Mouse (Mus musculus) T-helper 17 cell (primary cell): ENCODE results near the gene Ear6.

Experiments used
- in situ Hi-C, 2 experiments: fragments of 300-600 bp; cut with MboI, MseI; formaldehyde crosslinking; loops; 1 replicate in 1 of 2; 2 replicates in 1 of 2; pipeline ENCODE4 v1.15.1; 2025; ENCODE audit warnings: high pct_unique_total_duplicates in 2 of 2

Ear6 gene

GRCm38 (mm10) chr14:51893094-51893794 lies 39.7 kb downstream of the Ear6 start:
- in situ Hi-C loops: no loop called here

- in situ Hi-C loops: no loop called here
Measured at GRCm38 (mm10) chr14:51893809-51894208, 40.3 kb downstream of the Ear6 start.

GRCm38 (mm10) chr14:51895071-51895470 lies 41.6 kb downstream of the Ear6 start:
- in situ Hi-C loops: no loop called here

DNA sequence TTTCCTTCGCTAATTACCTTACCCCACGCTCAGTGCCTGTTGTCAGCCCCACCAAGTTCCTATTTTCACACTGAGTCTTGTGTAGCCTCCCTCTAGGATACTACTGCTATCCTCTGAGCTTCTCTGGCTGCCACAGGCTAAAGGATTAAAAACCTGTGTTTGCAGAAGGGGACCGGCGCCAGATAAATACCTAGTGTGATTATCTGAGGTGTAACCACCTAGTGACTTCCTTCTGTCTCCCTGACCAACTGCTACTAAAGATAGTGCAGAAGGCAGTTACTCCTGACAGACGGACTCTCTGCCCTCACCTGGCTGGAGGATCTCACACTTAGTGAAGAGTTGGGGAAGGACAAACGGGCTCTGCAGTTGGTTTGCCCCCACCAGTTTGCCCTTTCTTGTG lies 42.5 kb downstream of the Ear6 start:
- in situ Hi-C loops: no loop called here

- in situ Hi-C loops: no loop called here
Measured at GRCm38 (mm10) chr14:51896539-51897170, 43.2 kb downstream of the Ear6 start.

GRCm38 (mm10) chr14:51899351-51899750 lies 45.9 kb downstream of the Ear6 start:
- in situ Hi-C loops: no loop called here

DNA sequence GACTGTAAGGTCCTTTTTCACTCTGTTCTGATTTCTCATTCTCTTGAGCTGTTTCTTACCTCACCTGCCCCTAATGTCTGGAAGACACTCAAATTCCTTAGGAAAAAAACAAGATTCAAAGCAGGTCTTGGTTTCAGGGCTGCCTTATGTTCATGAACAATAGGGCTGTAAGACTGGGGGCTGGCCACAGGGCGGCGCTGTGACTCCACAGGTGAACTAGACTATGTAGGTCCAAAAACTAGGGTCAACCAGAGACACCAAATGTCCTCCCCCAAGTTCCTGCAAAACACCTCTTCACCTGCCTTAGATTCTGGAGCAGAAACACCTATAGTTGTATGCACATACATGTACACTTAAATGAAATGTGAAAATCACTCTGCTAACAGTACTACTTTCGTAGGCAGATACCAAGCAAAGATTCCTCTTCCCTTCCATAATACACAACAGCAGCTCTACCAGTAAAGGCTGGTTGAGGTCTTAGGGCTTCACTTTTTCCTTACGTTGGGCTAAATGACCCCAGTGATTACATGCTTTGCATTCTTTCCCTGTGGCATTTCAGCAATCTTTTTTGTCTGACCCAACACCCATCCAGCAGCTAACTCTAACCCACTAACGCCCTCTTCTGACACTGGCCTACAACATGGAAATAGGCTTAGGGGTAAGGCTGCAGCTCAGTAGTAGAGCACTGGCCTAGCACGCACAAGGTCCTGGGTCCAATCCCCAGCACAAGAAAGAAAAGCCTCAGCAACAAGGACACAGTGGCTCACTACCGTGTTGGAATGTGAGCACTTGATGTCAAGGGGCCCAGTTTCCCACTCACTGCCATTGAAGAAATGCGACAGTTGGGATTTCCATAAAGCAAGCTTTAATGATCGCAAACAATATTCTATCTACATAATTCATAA lies 49.6 kb downstream of the Ear6 start:
- in situ Hi-C loops: no loop called here

DNA sequence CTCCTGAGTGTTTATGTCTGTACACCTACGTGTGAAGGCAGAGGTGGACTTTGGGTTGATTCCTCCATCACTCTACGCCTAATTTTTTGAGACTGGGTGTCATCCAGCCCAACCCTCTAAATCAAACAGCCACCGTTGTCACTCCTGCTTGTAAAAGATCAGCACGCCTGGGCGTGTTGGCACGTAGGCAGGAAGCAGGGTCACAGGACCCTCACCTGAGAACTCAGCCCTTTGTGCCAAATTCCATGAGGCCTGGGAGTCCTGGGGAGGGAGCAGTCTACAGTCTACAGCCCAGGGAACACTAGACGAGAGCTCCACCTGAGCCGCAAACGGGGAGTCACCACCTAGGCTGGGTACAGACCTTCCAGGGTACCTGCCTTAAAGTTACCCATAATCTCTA lies 50.3 kb downstream of the Ear6 start:
- in situ Hi-C loops: no loop called here
